Mouse (Mus musculus) intestine, postnatal 0 days (tissue): ENCODE measurements around the gene Suclg1. TPM values are rescaled to one million over a fixed set of nuclear protein-coding genes. Genes with fewer than 3 reads are reported as not detected.
A peak's percentile ranks its signal among the peaks of the same experiment; 100 is the strongest.

Experiments
- ATAC-seq: fragments of 200-750 bp; cut with Nextera tagmentation; 2 replicates; pipeline ENCODE4 v1.8.0; 2017; ENCODE audit warnings: mild to moderate bottlenecking, moderate TSS enrichment, moderate library complexity
- H3K27ac ChIP-seq: fragments of 300-500 bp; sonication (generic); 2 replicates; pipeline ENCODE4 v1.5.1; 2014; ENCODE audit warnings: mild to moderate bottlenecking, low read depth, low read length, moderate library complexity
- H3K27me3 ChIP-seq: fragments of 300-500 bp; sonication (generic); replicated peaks from 2 replicates; pipeline ENCODE4 v1.6.1; 2014; ENCODE audit warnings: low read length, mixed read lengths; ENCODE audit not compliant: control insufficient read depth, insufficient read depth
- H3K36me3 ChIP-seq: fragments of 300-500 bp; sonication (generic); 2 replicates; pipeline ENCODE4 v1.6.1; 2014; ENCODE audit warnings: mild to moderate bottlenecking, moderate library complexity; ENCODE audit not compliant: control insufficient read depth, insufficient read depth
- H3K4me1 ChIP-seq: fragments of 300-500 bp; sonication (generic); replicated peaks from 2 replicates; pipeline ENCODE4 v1.6.1; 2014; ENCODE audit warnings: antibody characterized with exemption, low read length, mixed read lengths; ENCODE audit not compliant: control insufficient read depth, insufficient read depth
- H3K4me2 ChIP-seq: fragments of 300-500 bp; sonication (generic); replicated peaks from 2 replicates; pipeline ENCODE4 v1.6.1; 2014; ENCODE audit warnings: low read depth, mild to moderate bottlenecking, moderate library complexity
- H3K4me3 ChIP-seq: fragments of 300-500 bp; sonication (generic); 2 replicates; pipeline ENCODE4 v1.5.1; 2014; ENCODE audit warnings: low read depth, low read length
- H3K9ac ChIP-seq: fragments of 300-500 bp; sonication (generic); 2 replicates; pipeline ENCODE4 v1.6.1; 2014; ENCODE audit warnings: mild to moderate bottlenecking, low read depth, low read length
- H3K9me3 ChIP-seq: fragments of 300-500 bp; sonication (generic); 2 replicates; pipeline ENCODE4 v1.6.1; 2016; ENCODE audit warnings: mixed run types; ENCODE audit not compliant: control insufficient read depth
- CTCF ChIP-seq: sonication (generic); IDR thresholded peaks from 2 replicates; pipeline ENCODE4 v1.5.1; 2016; ENCODE audit warnings: low read depth, mild to moderate bottlenecking, control low read depth, antibody characterized with exemption, moderate library complexity
- WGBS: fragments of 180-500 bp; shearing (Covaris S2); extraction: QIAGEN DNeasy Blood & Tissue Kit; methylation state at CpG from one replicate; pipeline ENCODE4 v1.1.7; 2014; 5-methylcytosine and 5-hydroxymethylcytosine counted together
- polyA plus RNA-seq: library from polyadenylated mRNA; unstranded; fragments of >200 nt; fragmentation: Nextera tagmentation; extraction: Ambion mirVana; gene quantifications from 2 replicates; pipeline ENCODE4 v1.2.1, GENCODE M21; 2015

Gene Suclg1
- polyA plus RNA-seq, 1 experiment from 2014 or later: 327 TPM

GRCm38 (mm10) chr6:73253584-73253983 lies 5.4 kb downstream of the Suclg1 start:
- Histone ChIP-seq H3K4me3 (no peak overlapping the region), H3K4me2 (no peak overlapping the region), H3K4me1 (peaks cover 8% of the 10 kb centered on the region), H3K27me3 (no peaks in the 10 kb centered on the region), H3K27ac (peak overlapping the region; percentile 28; the same call in 1 of the 2 replicates), H3K9me3 (no peaks in the 10 kb centered on the region), H3K9ac (no peak overlapping the region), H3K36me3 (peaks cover 21% of the 10 kb centered on the region)
- WGBS: 43% methylated on average over 4 of the region's 4 CpGs
- no peak for ATAC-seq
- TF ChIP-seq CTCF: no peak

GRCm38 (mm10) chr6:73254307-73255228 lies 6.4 kb downstream of the Suclg1 start:
- H3K4me3 ChIP-seq: no peak overlapping the region

GRCm38 (mm10) chr6:73257068-73257467 lies 8.9 kb downstream of the Suclg1 start:
- H3K27ac ChIP-seq: no peak overlapping the region
- WGBS: 73% methylated on average over 7 of the region's 7 CpGs
- peaks cover 8% of the 10 kb centered on the region for H3K4me1 ChIP-seq
- no peak overlapping the region for H3K4me2 ChIP-seq
- peaks cover 53% of the 10 kb centered on the region for H3K36me3 ChIP-seq
- H3K4me3 ChIP-seq: no peak overlapping the region
- no peaks in the 10 kb centered on the region for H3K9me3 ChIP-seq
- no peaks in the 10 kb centered on the region for H3K27me3 ChIP-seq
- no peak overlapping the region for H3K9ac ChIP-seq
- no peak for TF ChIP-seq CTCF
- ATAC-seq: no peak

More at GRCm38 (mm10) chr6:73254307-73255228, 6.4 kb downstream of the Suclg1 start:
- WGBS: 55% methylated on average over 9 of the region's 9 CpGs
- no peak for ATAC-seq
- Histone ChIP-seq H3K36me3 (peaks cover 30% of the 10 kb centered on the region), H3K27ac (peak overlapping the region; percentile 60), H3K4me2 (no peak overlapping the region), H3K27me3 (no peaks in the 10 kb centered on the region), H3K9ac (no peak overlapping the region), H3K4me1 (peaks cover 8% of the 10 kb centered on the region), H3K9me3 (no peaks in the 10 kb centered on the region)
- TF ChIP-seq CTCF: no peak

GRCm38 (mm10) chr6:73260110-73260509 lies 11.9 kb downstream of the Suclg1 start:
- no peak for ATAC-seq
- no peaks in the 10 kb centered on the region; the same call in 1 of the 2 replicates for H3K4me1 ChIP-seq
- H3K4me3 ChIP-seq: no peak overlapping the region
- 84% methylated on average over 6 of the region's 6 CpGs for WGBS
- no peaks in the 10 kb centered on the region for H3K9me3 ChIP-seq
- H3K27me3 ChIP-seq: no peaks in the 10 kb centered on the region
- H3K4me2 ChIP-seq: no peak overlapping the region
- H3K36me3 ChIP-seq: peaks cover 81% of the 10 kb centered on the region
- no peak overlapping the region for H3K27ac ChIP-seq
- TF ChIP-seq CTCF: no peak
- no peak overlapping the region for H3K9ac ChIP-seq

- 86% methylated on average over 2 of the region's 2 CpGs for WGBS
- H3K9me3 ChIP-seq: no peaks in the 10 kb centered on the region
- no peaks in the 10 kb centered on the region for H3K27me3 ChIP-seq
- H3K4me2 ChIP-seq: no peak overlapping the region
- no peak overlapping the region for H3K9ac ChIP-seq
- peaks cover 86% of the 10 kb centered on the region for H3K36me3 ChIP-seq
- H3K4me1 ChIP-seq: no peaks in the 10 kb centered on the region
- no peak for TF ChIP-seq CTCF
- no peak overlapping the region for H3K27ac ChIP-seq
- no peak overlapping the region for H3K4me3 ChIP-seq
- no peak for ATAC-seq
Observed at GRCm38 (mm10) chr6:73264801-73265200, 16.6 kb downstream of the Suclg1 start.

- no peak for ATAC-seq
- Histone ChIP-seq H3K36me3 (peaks cover 90% of the 10 kb centered on the region), H3K9ac (no peak overlapping the region), H3K9me3 (no peaks in the 10 kb centered on the region), H3K4me1 (no peaks in the 10 kb centered on the region), H3K4me2 (no peak overlapping the region), H3K4me3 (no peak overlapping the region), H3K27me3 (no peaks in the 10 kb centered on the region), H3K27ac (no peak overlapping the region)
- 98% methylated on average over 8 of the region's 8 CpGs for WGBS
- TF ChIP-seq CTCF: no peak
Observed at GRCm38 (mm10) chr6:73267738-73268311, 19.6 kb downstream of the Suclg1 start.
